Mouse (Mus musculus) intestine, postnatal 0 days (tissue): ENCODE results near the gene Pax3. TPM values are rescaled to one million over a fixed set of nuclear protein-coding genes. Genes with fewer than 3 reads are reported as not detected.

ENCODE experiments used
- ATAC-seq: fragments of 200-750 bp; cut with Nextera tagmentation; 2 replicates; pipeline ENCODE4 v1.8.0; 2017; ENCODE audit warnings: mild to moderate bottlenecking, moderate TSS enrichment, moderate library complexity
- H3K27ac ChIP-seq: fragments of 300-500 bp; sonication (generic); 2 replicates; pipeline ENCODE4 v1.5.1; 2014; ENCODE audit warnings: mild to moderate bottlenecking, low read depth, low read length, moderate library complexity
- H3K27me3 ChIP-seq: fragments of 300-500 bp; sonication (generic); replicated peaks from 2 replicates; pipeline ENCODE4 v1.6.1; 2014; ENCODE audit warnings: low read length, mixed read lengths; ENCODE audit not compliant: control insufficient read depth, insufficient read depth
- H3K36me3 ChIP-seq: fragments of 300-500 bp; sonication (generic); 2 replicates; pipeline ENCODE4 v1.6.1; 2014; ENCODE audit warnings: mild to moderate bottlenecking, moderate library complexity; ENCODE audit not compliant: control insufficient read depth, insufficient read depth
- H3K4me1 ChIP-seq: fragments of 300-500 bp; sonication (generic); replicated peaks from 2 replicates; pipeline ENCODE4 v1.6.1; 2014; ENCODE audit warnings: antibody characterized with exemption, low read length, mixed read lengths; ENCODE audit not compliant: control insufficient read depth, insufficient read depth
- H3K4me2 ChIP-seq: fragments of 300-500 bp; sonication (generic); replicated peaks from 2 replicates; pipeline ENCODE4 v1.6.1; 2014; ENCODE audit warnings: low read depth, mild to moderate bottlenecking, moderate library complexity
- H3K4me3 ChIP-seq: fragments of 300-500 bp; sonication (generic); 2 replicates; pipeline ENCODE4 v1.5.1; 2014; ENCODE audit warnings: low read depth, low read length
- H3K9ac ChIP-seq: fragments of 300-500 bp; sonication (generic); 2 replicates; pipeline ENCODE4 v1.6.1; 2014; ENCODE audit warnings: mild to moderate bottlenecking, low read depth, low read length
- H3K9me3 ChIP-seq: fragments of 300-500 bp; sonication (generic); 2 replicates; pipeline ENCODE4 v1.6.1; 2016; ENCODE audit warnings: mixed run types; ENCODE audit not compliant: control insufficient read depth
- CTCF ChIP-seq: sonication (generic); IDR thresholded peaks from 2 replicates; pipeline ENCODE4 v1.5.1; 2016; ENCODE audit warnings: low read depth, mild to moderate bottlenecking, control low read depth, antibody characterized with exemption, moderate library complexity
- WGBS: fragments of 180-500 bp; shearing (Covaris S2); extraction: QIAGEN DNeasy Blood & Tissue Kit; methylation state at CpG from one replicate; pipeline ENCODE4 v1.1.7; 2014; 5-methylcytosine and 5-hydroxymethylcytosine counted together
- polyA plus RNA-seq: library from polyadenylated mRNA; unstranded; fragments of >200 nt; fragmentation: Nextera tagmentation; extraction: Ambion mirVana; gene quantifications from 2 replicates; pipeline ENCODE4 v1.2.1, GENCODE M21; 2015

Pax3 gene
- polyA plus RNA-seq, 1 experiment from 2014 or later = not detected

GRCm38 (mm10) chr1:78119899-78120560, 76.9 kb downstream of the Pax3 start:
- no peak overlapping the region for H3K4me3 ChIP-seq
- no peaks in the 10 kb centered on the region for H3K9me3 ChIP-seq
- H3K27ac ChIP-seq = no peak overlapping the region
- 28% methylated on average over 10 of the region's 10 CpGs for WGBS
- H3K36me3 ChIP-seq = no peaks in the 10 kb centered on the region
- H3K4me2 ChIP-seq = no peak overlapping the region
- no peak for ATAC-seq
- no peak for TF ChIP-seq CTCF
- no peaks in the 10 kb centered on the region for H3K4me1 ChIP-seq
- H3K27me3 ChIP-seq = no peaks in the 10 kb centered on the region
- H3K9ac ChIP-seq = no peak overlapping the region

GRCm38 (mm10) chr1:78116046-78116445, 80.9 kb downstream of the Pax3 start:
- TF ChIP-seq CTCF = no peak
- Histone ChIP-seq H3K27ac (no peak overlapping the region), H3K4me3 (no peak overlapping the region), H3K27me3 (no peaks in the 10 kb centered on the region), H3K4me1 (no peaks in the 10 kb centered on the region), H3K9ac (no peak overlapping the region), H3K36me3 (no peaks in the 10 kb centered on the region), H3K9me3 (no peaks in the 10 kb centered on the region), H3K4me2 (no peak overlapping the region)
- no peak for ATAC-seq
- 84% methylated on average over 3 of the region's 3 CpGs for WGBS

GRCm38 (mm10) chr1:78110311-78110710, 86.6 kb downstream of the Pax3 start:
- Histone ChIP-seq H3K27ac (no peak overlapping the region), H3K4me2 (no peak overlapping the region), H3K4me1 (no peaks in the 10 kb centered on the region), H3K9me3 (no peaks in the 10 kb centered on the region), H3K9ac (no peak overlapping the region), H3K27me3 (no peaks in the 10 kb centered on the region), H3K36me3 (no peaks in the 10 kb centered on the region), H3K4me3 (no peak overlapping the region)
- 43% methylated on average over 6 of the region's 6 CpGs for WGBS
- ATAC-seq = no peak
- TF ChIP-seq CTCF = no peak

- 68% methylated on average over 7 of the region's 7 CpGs for WGBS
These were observed 93.4 kb downstream of the Pax3 start for GRCm38 (mm10) chr1:78103511-78103910.

GRCm38 (mm10) chr1:78093619-78094018, 103.3 kb downstream of the Pax3 start:
- Histone ChIP-seq H3K36me3 (no peaks in the 10 kb centered on the region), H3K4me1 (no peaks in the 10 kb centered on the region), H3K27me3 (no peaks in the 10 kb centered on the region), H3K4me2 (no peak overlapping the region), H3K27ac (no peak overlapping the region), H3K4me3 (no peak overlapping the region), H3K9ac (no peak overlapping the region), H3K9me3 (no peaks in the 10 kb centered on the region)
- no peak for TF ChIP-seq CTCF
- WGBS = 75% methylated on average over 4 of the region's 4 CpGs
- ATAC-seq = no peak

More at GRCm38 (mm10) chr1:78103511-78103910, 93.4 kb downstream of the Pax3 start:
- no peak overlapping the region for H3K4me3 ChIP-seq
- no peak overlapping the region for H3K4me2 ChIP-seq
- TF ChIP-seq CTCF = no peak
- no peaks in the 10 kb centered on the region for H3K9me3 ChIP-seq
- no peak overlapping the region for H3K27ac ChIP-seq
- H3K36me3 ChIP-seq = no peaks in the 10 kb centered on the region
- no peak for ATAC-seq
- H3K4me1 ChIP-seq = no peaks in the 10 kb centered on the region
- no peaks in the 10 kb centered on the region for H3K27me3 ChIP-seq
- no peak overlapping the region for H3K9ac ChIP-seq

- Histone ChIP-seq H3K27me3 (no peaks in the 10 kb centered on the region), H3K4me2 (no peak overlapping the region), H3K27ac (no peak overlapping the region), H3K9ac (no peak overlapping the region), H3K4me1 (no peaks in the 10 kb centered on the region), H3K36me3 (no peaks in the 10 kb centered on the region), H3K9me3 (no peaks in the 10 kb centered on the region), H3K4me3 (no peak overlapping the region)
- no peak for ATAC-seq
- WGBS = 69% methylated on average over 2 of the region's 2 CpGs
- no peak for TF ChIP-seq CTCF
These were observed 108.3 kb downstream of the Pax3 start for GRCm38 (mm10) chr1:78088646-78089045.
